Mouse (Mus musculus): ENCODE data around the gene Thoc5. TPM values are rescaled to one million over a fixed set of nuclear protein-coding genes. Genes with fewer than 3 reads are reported as not detected.

Gene Thoc5
- total RNA-seq (2021) = 10 to 100 TPM; 14.8 to 15.6 TPM
- long read RNA-seq, experiment 1, partial matches to known transcripts = 2 of 11 reads
- long read RNA-seq, experiment 1, other reads (novel, unspliced or antisense) = 6 of 11 reads
- long read RNA-seq, experiment 2, partial matches to known transcripts = 2 of 11 reads
- long read RNA-seq, experiment 2, other reads (novel, unspliced or antisense) = 7 of 11 reads

DNA sequence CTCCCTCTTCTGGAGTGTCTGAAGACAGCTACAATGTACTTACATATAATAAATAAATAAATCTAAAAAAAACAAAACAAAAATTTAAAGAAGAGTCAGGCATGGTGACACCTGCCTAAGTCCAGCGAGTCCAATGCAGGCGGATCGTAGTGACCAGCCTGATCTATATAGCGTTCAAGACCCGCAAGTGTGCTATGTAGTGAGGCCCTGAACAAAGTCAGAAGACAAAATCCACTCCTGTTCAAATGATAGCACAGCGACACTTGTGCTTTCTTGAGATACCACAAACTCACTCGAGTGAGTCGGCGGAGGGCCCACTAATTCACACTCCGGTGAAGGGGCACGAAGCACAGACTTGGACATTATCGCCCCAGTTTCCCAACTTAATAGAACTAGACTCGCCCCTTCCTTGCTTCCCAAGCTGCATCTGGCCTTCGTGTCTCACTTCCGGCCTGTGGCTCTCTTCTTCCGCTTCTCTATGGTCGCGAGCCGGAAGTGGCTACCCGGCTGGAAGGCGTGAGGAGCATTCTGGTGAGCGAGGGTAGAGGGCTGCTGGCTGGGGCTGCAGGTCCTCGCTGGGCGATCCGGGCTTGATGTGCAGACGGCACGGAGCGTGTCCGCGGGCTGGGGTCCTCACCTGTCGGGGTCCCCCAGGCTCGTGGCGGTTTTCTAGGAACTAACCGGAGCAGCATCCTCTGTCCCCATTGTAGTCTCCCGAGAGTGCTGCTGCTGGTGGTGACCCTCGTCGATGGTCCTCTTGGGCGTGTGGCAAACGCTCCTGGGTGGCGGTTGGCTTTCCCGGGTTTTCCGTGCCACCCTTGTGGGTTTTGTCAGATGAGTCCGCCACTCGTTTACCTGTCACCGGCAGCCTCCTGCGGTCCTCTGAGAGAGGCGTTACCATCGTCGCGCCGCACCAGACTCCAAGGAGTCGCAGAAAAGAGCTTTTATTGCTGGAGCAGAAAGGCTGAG, at the start of gene Thoc5:
TSS of gene Thoc5 (plus strand) at position 473 of the 969 bp plus-strand sequence.
- DNase-seq (ENCODE audit: low spot score) = peak; percentile 74

DNA sequence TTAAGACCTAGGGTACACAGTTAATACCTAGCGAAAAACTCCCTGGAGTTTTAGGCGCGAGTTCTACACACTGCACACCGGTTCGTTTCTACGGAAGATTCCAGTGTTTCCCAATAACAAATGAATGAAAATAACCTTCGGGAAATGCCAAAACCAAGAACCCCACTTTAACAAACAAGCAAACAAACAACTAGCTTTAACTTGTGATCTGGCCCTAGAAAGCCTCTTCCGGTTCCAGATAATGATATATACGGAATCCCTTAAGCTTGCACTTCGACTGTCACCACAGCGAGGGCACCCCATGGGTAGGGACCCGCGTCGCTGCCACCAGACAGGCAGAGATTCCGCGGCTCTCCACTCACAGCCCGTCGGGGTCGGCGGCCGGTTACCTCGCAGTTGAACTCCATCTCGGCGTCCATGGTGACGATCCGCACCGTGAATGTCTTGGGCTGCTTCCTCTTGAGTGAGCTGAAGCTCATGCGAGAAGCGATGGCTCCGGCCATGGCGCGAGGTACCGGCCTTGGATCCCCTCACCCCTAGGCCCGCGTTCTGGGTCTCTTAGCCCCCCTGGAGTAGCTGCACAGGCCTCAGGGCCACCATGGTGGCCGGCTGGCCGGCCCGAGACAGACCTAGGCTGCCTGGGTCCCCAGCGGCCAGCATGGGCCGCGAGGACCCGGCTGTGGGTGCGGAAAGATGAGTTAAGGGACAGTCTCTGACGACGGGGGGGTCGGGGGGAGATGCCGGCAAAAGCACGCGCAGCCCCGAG, 46.5 kb upstream of the Thoc5 start:
- DNase-seq (ENCODE audit: low spot score) = peak; percentile 19

DNA sequence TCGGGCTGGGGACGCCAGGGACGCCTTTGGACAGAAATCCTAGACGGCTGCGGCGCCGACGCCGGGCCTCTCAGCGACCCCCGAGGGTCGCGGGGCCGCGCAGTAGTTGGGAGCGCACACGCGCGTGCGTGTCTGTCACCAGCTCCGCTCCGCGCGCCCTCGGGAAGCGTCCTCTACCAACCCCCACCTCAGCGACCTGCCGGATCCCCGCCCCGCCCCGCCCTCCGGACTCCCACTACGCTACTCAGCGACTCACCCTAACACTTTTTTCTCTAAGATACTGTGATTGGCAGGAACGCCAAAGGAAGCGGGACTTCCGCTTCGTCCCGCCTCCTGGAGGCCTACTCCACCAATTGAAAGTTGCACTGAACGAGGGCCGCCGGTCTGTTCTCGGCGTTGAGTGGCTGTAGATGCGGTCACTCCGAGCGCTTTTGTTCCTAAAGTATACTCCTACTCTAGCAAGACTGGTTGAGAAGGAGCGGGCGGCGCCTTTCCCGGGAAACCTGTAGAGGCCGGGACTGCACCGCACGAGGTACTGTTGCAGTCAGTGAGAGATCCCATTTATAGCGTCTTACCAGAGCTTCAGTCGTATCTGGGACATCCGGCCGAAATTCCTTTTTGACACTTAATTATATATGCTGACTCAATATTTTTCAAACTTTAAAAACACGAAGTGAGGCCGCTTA, 45.7 kb upstream of the Thoc5 start, which contains the start of gene Nf2:
TSS of gene Nf2 (minus strand) at position 279 of the 686 bp plus-strand sequence.
- peak; percentile 99 for DNase-seq (ENCODE audit: low spot score)

DNA sequence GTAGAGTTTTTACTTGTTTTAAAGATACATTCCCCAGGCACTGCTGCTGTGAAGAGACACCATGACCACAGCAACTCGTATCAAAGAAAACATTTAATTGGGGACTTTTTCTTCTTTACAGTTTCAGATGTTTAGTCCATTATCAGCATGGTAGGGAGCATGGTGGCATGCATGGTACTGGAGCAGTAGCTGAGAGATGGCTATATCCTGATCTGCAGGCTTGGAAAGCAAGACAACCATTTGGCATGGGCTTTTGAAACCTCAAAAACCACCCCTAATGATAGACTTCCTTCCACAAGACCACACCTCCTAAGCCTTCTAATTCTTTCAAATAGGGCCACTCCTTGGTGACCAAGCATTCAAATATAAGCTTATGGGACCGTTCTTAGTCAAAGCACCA, 44.7 kb upstream of the Thoc5 start:
- DNase-seq (ENCODE audit: low spot score) = no peak

DNA sequence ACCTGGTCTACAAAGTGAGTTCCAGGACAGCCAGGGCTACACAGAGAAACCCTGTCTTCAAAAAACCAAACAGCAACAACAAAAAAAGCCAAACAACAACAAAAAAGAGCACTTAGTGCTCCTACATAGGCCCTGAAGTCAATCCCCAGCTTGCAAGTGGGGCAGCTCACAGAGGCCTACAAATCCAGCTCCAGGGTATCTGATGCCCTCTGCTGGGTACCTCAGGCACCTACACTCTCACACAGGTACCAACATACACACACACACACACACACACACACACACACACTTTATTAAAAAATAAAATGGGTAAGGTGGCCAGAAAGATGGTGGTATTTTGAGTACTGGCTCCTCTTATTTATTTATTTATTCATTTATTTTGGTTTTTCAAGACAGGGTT, 42.1 kb upstream of the Thoc5 start:
- DNase-seq (ENCODE audit: low spot score) = no peak

DNA sequence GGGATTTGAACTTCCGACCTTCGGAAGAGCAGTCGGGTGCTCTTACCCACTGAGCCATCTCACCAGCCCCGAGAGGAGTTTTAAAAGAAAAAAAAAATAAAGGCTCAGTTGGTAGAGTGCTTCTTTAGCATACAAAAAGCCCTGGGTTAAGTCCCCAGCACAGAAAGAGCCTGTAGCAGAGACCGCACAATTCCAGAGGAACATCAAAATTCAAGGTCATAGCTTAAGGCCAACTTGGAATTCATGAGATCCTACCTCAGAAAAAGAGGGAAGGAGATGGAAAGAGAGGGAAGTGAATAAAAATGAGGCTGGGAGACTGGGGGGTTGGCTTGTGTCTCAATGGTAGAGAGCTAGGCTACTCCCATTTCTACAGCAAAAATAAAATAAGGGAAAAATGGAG, 40.9 kb upstream of the Thoc5 start:
- no peak for DNase-seq (ENCODE audit: low spot score)

DNA sequence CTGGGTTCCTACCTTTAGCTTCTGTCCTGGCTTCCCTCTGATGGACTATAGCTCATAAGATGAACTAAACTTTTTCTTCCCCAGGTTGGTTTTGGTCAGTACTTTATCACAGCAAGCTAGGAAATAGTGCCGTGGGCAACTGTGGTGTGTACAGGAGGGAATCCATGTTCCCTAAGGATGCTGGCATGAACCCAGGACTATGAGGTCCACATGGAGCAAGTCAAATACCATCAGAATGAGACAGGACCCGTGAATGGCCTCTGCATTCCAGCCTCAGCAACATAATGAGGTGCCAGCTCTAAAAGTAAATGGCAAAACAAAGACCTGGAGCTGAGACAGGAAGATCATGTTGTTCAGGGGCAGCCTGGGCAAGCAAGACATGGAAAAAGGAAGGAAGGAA, 36.7 kb upstream of the Thoc5 start:
- DNase-seq (ENCODE audit: low spot score) = no peak

DNA sequence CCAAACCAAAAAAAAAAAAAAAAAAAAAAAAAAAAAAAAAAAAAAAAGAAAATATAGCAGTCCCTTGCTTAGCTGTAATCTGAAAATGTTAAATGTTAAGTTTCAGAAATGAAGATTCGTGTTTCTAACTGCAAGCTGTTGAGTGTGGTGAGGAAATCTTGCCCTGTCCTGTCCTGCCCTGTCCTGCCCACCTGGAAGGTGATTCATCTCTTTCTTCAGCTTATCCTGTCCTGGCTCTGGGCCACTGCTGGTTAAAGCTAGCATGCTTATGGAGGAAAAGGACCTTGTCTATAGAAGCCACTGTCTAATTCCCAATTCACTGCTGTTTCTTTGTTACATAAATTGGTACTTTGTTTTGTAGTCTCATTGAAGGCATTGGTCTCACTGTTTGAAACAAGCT, 34.1 kb upstream of the Thoc5 start:
- DNase-seq (ENCODE audit: low spot score) = no peak

DNA sequence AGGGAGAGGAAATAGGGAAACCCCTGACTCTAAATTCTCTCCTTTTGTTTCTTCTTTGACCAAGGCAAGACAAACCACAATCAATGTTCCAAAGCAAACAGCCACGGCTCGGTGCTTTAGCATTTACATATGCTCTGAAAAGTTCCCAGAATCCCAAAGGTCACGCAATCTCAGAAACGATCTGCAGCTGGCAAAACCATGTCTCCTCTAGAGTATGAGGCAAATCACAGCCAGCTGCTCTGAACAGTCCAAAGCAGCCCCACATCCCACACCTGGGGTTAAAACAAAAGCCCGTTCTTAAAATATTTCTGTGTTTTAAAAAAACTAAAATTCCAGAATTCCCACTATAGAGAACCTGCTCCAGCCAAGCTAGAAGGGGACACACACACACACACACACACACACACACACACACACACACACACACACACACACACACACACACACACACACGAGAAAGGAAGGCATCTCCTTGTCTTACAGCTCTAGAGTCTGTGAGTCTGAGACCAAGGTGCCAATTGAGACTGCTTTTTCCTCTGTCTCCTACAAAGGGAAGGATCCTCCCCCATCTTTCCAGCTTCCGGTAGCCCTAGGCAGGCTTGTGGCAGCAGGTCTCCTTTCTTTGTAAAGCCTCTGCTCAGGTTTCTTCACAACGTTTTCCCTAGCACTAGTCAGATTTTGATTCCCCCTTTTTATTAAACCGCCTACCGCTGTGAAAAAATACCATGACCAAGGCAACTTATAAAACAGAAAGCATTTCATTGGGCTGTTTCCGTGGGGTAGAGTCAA, 33.1 kb upstream of the Thoc5 start:
- DNase-seq (ENCODE audit: low spot score) = no peak

DNA sequence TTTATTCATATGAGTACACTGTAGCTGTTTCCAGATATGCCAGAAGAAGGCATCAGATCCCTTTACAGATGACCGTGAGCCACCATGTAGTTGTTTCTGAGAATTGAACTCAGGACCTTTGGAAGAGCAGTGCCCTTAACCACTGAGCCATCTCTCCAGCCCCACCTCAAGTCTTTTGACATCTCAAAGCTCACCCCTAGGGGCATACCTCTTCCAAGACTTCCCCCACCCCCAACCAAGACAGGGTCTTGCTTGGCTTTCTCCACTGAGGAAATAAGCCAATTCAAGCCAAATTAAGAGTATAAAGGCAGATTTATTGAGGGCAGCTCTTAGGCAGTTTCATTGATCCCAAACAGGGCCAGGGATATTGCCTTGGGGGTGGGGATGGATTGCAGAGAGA, 32.4 kb upstream of the Thoc5 start:
- no peak for DNase-seq (ENCODE audit: low spot score)

DNA sequence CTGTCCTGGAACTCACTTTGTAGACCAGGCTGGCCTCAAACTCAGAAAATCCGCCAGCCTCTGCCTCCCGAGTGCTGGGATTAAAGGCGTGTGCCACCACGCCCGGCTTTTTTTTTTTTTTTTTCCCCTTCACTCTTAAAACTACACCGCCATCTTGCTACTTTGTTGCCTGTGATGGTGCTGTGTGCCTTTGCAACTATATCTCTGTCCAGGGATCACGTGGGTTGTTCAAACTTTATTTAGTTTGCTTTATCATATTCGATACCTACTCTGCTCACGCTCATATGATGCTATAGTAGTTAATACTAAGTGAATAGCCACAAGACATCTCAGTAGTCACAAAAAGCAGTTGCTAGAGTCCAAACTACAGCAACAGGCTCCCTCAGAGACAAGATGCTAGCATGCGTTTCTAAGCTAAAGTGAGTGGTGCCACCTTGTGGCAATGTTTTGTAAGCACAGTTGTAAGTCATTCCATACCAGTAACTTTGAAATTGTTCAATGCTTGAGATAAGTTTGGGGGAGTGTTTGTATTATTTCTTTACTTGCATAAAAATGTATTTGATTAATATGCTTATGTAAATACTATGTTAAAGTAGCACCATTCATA, 29.4 kb upstream of the Thoc5 start:
- peak; percentile 66 for DNase-seq (ENCODE audit: low spot score)

DNA sequence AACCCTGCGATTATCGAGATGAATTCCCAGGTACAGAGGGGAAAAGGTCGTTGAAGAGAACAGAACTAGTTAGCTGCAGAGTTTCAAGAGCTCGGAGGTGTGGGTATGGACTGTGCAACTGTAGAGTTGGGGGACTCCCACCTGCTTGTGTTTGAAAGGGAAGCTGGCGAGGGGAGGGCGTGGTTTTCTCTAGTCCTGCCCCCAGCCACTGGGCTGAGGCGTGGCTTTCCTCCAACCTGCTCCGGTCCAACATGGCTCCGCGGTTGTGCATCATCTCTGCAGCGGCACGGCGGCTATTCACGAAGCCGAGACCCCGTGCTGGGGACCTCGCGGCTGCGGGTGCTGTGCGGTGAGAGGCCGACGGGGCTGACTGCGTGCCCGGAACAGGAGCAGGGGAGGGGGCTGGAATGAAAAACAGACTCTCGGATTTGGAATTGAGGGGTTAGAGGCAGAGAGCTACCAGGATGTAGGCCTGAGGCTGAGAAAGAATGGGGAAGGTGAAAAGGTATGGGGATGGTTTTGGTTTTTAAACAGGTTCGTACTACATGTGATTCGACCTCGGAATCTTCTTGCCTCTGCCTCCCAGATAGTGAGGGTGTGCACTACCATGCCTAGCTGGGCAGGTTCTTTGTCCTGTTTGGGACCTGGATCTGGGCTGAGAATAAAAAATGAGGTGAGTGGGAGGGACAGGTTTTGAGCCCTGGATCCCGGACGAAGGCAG, 21.2 kb upstream of the Thoc5 start, which contains the start of gene Nipsnap1:
TSS of gene Nipsnap1 (plus strand) at position 197 of the 721 bp plus-strand sequence.
- DNase-seq (ENCODE audit: low spot score) = peak; percentile 36

DNA sequence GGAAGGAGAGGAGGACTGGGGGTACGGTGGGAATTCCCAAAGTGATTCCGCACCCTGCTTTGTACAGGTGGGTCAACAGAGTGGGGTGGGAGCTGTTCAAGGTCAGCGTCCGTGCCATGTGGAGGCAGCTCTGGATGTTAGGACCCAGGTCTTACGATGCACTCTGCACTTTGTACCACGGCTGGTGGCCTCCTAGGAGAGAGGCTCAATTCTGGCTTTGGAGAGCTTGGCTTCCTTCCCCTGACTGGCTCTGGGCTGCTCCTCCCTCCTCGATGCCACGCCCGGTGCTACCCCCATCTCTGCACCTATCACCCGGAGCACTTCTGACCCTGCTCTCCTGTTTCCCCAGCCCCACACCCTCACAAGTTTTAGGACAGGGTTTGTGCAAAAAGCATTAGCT, 20.6 kb upstream of the Thoc5 start:
- DNase-seq (ENCODE audit: low spot score) = no peak

DNA sequence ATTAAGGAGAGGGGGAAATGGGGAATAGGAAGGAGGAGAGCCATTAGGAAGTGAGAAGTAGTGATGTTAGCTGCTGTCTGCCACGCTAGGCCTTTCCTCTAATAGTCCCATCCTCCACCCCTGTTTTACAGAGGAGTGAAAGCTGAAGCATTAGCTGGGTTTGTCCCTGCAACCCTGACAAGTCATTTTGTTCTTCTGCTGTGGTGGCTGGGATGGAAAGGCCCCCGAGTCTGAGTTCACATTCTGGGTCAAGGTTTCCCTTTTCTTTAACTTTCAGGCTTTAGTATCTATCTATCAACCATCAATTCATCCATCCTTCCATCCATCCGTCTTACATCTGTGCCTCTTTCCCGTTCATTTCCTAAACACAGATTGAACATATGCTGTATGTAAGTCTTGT, 14.0 kb upstream of the Thoc5 start:
- DNase-seq (ENCODE audit: low spot score) = no peak

DNA sequence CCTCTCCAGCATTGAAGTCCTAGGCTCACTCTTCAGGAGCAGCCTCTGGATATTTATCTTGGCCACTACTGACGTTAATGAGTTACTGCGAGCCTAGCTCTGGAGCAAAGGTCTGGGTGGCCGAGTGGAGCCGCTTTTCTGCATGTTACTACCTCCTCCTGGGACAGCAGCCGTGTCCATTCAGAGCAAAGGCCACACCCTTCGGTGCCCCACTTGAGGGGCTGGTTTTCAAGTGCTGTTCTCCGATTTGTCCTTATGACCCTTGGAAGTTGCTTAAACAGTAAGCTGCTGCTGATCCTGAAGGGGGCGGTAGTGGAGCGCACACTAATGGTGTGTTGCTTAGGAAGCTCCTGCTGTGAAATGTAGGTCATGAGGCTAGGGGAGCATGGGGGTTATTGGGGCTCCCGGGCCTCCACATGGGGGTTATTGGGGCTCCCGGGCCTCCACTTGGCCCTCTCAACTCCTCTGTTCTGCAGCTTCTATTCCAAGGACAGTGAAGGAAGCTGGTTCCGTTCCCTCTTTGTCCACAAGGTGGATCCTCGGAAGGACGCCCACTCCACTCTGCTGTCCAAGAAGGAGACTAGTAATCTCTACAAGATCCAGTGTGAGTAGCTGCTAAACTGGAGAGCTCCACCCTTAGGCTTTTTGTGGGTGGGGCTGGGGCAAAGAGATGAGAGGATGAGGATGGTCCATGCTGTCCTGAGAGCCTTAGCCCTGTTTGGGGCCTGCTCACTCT, 12.1 kb upstream of the Thoc5 start:
- DNase-seq (ENCODE audit: low spot score) = peak; percentile 7

DNA sequence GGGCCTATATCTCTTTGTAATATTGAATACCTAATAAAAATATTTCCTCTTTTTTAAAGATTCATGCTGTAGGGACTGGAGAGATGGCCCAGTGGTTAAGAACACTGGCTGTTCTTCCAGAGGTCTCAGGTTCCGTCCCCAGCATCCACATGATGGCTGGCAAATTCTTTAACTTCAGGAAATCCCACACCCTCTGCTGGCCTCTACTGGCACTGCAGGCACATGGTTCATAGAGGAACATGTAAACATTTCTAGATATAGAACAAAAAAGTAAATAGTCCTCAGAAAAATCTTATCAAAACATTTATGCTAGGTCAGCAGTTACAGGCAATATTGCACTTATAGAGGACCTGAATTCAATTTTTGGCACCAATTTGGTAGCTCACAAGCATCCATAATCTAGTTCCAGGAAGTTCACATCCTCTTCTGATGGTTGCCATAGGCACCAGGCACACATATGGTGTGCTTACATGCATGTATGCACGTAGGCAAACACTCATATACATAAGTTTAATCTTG, 9.7 kb upstream of the Thoc5 start:
- peak; percentile 14 for DNase-seq (ENCODE audit: low spot score)

DNA sequence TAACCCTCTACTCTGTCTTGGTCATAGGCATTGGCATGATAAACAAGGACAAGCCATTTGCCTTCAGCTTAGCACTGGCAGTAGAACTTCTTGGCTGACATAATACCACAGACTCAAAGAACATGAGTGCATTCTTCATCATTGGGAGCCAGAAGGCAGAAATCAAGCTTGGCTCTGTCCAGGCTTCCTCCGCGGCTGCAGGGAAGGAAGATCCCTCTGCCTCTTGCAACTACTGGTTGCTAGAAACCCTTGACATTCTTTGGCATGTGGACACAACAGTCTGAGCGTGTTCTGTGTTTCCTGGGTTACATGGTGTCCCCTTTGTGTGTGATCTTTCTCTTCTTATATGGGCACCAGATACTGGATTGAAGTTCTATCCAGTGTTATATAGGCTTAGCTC, 8.1 kb upstream of the Thoc5 start:
- DNase-seq (ENCODE audit: low spot score) = no peak

DNA sequence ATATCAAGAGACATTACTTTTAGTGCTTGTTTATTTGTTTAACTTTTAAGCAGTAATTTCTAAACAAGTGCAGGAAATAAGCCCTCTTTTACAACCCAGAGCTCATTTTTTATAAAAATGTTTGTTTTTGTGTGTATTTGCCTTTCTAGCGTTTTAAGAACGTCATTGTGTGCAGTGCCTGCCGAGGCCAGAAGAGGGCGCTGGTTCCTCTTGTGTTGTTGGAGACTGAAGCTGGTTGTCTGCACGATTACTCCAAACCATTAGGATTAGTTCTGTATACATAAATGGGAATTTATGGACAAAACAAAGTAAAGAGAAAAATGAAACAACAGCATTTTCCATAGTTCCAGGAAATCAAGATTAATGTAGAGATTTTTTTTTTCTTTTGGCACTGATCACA, 5.3 kb downstream of the Thoc5 start:
- no peak for DNase-seq (ENCODE audit: low spot score)

DNA sequence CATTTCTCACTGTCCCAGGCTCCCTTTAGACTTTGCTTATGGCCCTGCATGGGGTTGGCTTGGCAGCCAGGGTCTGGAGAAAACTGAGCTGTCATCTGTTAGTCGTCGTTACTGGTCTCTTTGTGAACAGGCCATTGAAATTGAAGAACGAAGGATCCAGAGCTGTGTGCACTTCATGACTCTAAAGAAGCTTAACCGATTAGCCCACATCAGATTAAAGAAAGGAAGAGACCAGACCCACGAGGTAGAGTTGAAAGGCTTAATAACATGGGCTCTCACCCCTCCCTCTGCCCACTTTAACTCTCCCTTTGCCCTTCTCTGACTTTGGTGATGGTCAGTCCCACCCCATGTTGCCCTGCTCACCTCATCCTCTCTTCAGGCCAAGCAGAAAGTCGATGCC, 6.8 kb downstream of the Thoc5 start:
- DNase-seq (ENCODE audit: low spot score) = no peak

All from gastrocnemius, adult 18-20 months (tissue).